Mouse (Mus musculus) liver, postnatal 0 days (tissue): ENCODE measurements around the gene Ensa.
"Not testable (repeated sequence)": the region's sequence is repeated elsewhere in the genome, so short reads cannot be mapped to it uniquely, and the experiment has no call there.

Source experiments
- CTCF ChIP-seq: sonication (generic); IDR thresholded peaks from 2 replicates; pipeline ENCODE4 v1.5.1; 2016; ENCODE audit warnings: antibody characterized with exemption, low read depth
- EP300 ChIP-seq: IDR thresholded peaks from 2 replicates; pipeline ENCODE4 v1.6.1; 2016; ENCODE audit warnings: antibody characterized with exemption, low read depth, mild to moderate bottlenecking

GRCm38 (mm10) chr3:95670419-95670818, 45.6 kb downstream of the Ensa start:
- peak; percentile 27 for TF ChIP-seq CTCF
- not testable (repeated sequence) for TF ChIP-seq EP300
